Mouse (Mus musculus): Measurements from ENCODE around the gene Tesk1. TPM values are rescaled to one million over a fixed set of nuclear protein-coding genes. Genes with fewer than 3 reads are reported as not detected.
A peak's percentile ranks its signal among the peaks of the same experiment; 100 is the strongest.

Tesk1 gene
- total RNA-seq, 4 experiments from 2014 or later, result 91.7 to 98.0 (median 95.6) TPM

DNA sequence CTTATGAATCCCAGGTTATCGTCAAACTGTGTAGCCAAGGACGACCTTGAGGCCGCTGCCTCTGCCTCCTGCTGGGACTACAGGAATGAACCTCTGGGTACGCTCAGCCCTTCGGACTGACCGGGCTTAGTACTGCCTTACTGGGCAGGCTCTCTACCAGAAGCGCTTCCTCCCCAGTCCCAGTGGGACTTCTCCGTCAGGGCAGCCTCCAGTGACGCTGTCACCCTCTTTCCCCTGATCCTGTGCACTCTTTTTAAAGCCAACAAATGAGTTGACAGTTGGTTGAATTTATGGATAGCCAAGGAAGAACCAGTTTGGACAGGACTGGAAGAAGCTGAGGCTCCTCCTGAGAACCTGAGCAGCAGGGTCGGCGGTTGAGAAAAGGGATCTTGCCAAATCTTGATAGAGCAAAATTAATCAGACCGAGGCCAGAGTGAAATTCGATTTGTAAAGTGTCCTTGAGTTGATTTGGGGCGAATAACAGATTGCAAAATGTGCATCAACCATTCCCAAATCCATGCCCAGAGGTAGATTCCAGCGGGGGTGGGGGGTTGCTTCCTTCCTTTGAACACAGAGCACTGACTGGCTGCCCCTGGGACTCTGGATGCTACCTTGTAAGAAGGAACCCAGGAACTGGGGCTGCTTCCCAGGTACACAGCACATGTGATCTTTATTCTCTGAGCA is 22.6 kb upstream of the Tesk1 start:
- DNase-seq (ENCODE audit: low spot score in 2 of 2), result no peak

DNA sequence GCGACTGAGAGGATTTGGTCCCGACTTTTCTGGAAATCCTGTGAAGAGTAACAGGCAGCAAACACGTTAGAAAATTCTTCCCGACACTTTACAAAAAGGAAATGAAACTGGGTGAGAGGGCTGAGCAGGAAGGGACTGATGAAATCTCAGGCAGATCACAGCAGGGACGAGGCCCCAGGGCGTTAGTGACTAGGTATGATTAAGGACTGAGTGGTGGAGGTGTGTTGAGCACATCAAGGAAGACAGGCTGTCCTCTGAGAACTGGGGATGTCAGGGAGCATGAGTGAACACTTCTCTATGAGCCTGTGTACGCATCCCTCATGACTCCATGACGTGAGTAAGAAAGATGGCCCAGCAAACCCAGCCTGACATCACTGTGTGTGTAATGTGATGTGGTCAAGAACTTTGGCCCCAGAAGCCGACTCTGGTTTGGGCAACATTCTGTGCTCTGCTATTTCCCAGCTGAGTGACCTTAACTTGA is 21.9 kb upstream of the Tesk1 start:
- no peak for DNase-seq (ENCODE audit: low spot score in 2 of 2)

- DNase-seq (ENCODE audit: low spot score in 2 of 2), result peak in 1 of 2 experiments; percentile 59
These were observed 21.4 kb upstream of the Tesk1 start for GRCm38 (mm10) chr4:43420305-43420704.

GRCm38 (mm10) chr4:43421632-43422240 is 20.0 kb upstream of the Tesk1 start:
- DNase-seq (ENCODE audit: low spot score in 2 of 2), result no peak

GRCm38 (mm10) chr4:43423267-43423934 is 18.3 kb upstream of the Tesk1 start:
- no peak for DNase-seq (ENCODE audit: low spot score in 2 of 2)

- DNase-seq (ENCODE audit: low spot score in 2 of 2), result no peak
These were observed 17.7 kb upstream of the Tesk1 start for GRCm38 (mm10) chr4:43424072-43424471.

DNA sequence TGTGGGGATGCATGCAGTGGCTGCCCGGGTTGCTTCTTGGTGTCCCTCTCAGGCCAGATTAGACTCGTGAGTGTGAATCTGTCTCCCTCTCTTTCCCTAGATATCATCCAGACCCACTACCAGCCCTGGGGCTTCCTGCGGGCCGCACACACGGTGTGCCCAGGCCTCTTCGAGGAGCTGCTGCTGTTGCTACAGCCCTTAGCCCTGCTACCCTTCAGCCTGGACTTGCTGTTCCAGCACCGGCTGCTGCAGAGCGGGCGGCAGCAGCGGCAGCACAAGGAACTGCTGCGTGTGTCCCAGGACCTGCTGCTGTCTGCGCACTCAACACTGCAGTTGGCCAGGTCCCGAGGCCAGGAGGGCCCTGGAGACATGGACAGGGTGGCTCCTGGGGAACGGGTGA is 16.5 kb upstream of the Tesk1 start:
- DNase-seq (ENCODE audit: low spot score in 2 of 2), result no peak

- no peak for DNase-seq (ENCODE audit: low spot score in 2 of 2)
These were observed 15.9 kb upstream of the Tesk1 start for GRCm38 (mm10) chr4:43425648-43426380.

DNA sequence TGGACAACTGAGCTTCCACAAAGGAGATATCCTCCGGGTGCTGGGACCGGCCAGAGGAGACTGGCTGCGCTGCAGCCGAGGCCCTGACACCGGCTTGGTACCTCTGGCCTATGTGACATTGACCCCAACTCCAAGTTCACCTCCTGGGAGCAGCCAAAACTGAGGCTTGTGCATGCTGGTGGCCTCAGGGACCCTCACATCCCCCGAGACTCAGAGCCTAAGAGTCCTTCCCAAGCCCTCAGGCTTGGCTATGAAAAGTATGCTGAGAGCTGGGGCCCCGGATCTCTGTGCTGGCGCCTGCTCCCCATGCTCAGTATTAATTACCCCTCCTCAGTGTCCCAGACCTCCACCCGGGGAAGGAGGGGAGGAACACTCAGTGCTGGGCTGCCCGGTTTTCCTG is 15.3 kb upstream of the Tesk1 start:
- no peak for DNase-seq (ENCODE audit: low spot score in 2 of 2)

DNA sequence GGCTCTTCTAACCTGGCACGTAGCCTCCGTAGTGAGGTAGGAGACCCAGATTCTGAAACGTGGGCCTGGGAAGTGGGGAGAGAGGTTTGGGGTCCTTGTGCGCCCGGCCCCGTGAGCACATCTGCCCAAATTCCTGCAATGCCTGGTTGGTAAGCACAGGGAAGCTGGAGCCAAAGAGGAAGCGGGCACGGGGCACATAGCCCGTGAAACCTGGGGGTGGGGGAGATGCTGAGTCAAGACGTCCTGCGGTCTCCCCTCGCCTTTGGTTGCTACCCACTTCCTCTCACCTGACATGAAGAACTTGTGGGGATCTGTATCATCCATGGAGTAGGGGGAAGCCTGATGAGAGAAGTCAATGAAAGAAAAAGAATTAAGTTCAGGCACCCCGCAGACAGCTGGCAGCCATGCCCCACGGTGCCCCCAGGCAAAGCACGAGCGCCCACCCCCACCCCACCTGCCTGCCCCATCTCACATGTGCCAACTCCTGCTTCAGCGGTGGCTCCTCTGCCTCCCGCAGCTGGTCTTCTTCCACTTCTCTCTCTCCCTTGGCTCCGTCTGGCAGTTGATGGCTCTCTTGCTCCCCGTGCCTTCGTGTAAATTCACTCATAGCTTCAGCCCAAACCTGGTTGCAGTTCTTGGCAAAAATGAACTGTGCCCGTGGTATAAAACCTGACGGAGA is 14.1 kb upstream of the Tesk1 start:
- no peak for DNase-seq (ENCODE audit: low spot score in 2 of 2)

- no peak for DNase-seq (ENCODE audit: low spot score in 2 of 2)
These were observed 13.4 kb upstream of the Tesk1 start for GRCm38 (mm10) chr4:43428180-43428861.

GRCm38 (mm10) chr4:43428946-43429345 is 12.8 kb upstream of the Tesk1 start, which contains the start of gene Fam166b:
Fam166b (minus strand) TSS chr4:43429134.
- DNase-seq (ENCODE audit: low spot score in 2 of 2), result no peak

GRCm38 (mm10) chr4:43431690-43432089 is 10.0 kb upstream of the Tesk1 start:
- DNase-seq (ENCODE audit: low spot score in 2 of 2), result peak; percentile 46 to 63

- no peak for DNase-seq (ENCODE audit: low spot score in 2 of 2)
These were observed 8.9 kb upstream of the Tesk1 start for GRCm38 (mm10) chr4:43432832-43433231.

GRCm38 (mm10) chr4:43442044-43442443 is 305 bp downstream of the Tesk1 start:
- DNase-seq (ENCODE audit: low spot score in 2 of 2), result peak; percentile 98

DNA sequence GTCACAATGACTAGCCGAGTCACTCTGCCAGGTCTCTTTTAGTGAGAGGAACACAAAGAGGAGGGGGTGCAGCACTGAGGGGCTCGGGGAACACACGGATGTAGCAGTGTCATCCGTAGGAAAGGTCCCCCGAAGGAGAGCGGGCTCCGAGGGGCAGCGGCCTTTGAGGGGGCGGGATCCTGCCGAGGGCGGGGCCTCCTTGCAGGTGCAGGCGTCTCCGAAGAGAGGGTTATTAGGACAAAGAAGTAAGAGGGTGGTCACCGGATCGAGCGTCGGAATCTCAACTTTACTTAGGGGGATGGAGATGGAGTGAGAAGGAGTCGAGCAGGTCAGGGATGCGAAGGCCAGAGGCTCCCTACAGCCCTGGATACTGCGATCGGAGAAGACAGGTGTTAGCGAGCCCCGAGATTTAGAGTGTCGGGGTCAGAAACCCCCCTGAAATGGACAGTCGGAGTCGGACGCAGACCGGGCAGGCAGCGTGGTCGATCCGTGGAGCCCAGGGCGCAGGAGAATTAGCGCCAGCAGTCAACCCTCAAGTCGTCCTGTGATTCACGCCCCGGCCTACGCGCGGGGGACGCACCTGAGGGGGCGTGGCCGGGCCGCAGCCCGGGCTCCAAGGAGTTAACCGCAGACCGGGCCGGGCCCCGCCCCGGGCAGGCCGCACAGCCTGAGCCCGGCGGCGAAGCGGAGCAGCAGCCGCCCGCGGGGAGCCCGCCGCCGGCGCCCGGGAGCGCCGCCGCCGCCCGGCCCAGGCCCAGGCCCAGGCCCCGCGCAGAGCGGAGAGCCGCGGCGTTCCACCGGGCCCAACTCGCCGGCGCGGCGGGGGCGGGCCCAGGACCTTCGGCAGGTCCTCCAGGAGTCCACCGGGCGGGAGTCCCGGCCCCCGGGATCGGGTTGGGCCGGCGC is 970 bp downstream of the Tesk1 start:
- DNase-seq (ENCODE audit: low spot score in 2 of 2), result peak; percentile 51 to 80

DNA sequence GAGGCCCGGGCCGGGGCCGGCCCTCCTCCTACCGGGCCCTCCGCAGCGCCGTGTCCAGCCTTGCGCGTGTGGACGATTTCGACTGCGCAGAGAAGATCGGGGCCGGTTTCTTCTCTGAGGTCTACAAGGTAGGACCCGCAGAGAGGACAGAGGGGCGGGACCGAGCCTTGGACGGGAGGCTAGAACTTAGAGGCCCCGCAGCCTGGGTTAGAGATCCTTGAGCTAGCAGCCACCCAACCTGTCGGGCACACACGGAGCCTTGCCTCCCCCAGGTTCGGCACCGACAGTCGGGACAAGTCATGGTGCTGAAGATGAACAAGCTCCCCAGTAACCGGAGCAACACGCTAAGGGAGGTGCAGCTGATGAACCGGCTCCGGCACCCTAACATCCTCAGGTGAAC is 1.8 kb downstream of the Tesk1 start:
- DNase-seq (ENCODE audit: low spot score in 2 of 2), result no peak

GRCm38 (mm10) chr4:43447251-43447650 is 5.5 kb downstream of the Tesk1 start:
- DNase-seq (ENCODE audit: low spot score in 2 of 2), result no peak

- DNase-seq (ENCODE audit: low spot score in 2 of 2), result no peak
These were observed 6.8 kb downstream of the Tesk1 start for GRCm38 (mm10) chr4:43448554-43448953.

DNA sequence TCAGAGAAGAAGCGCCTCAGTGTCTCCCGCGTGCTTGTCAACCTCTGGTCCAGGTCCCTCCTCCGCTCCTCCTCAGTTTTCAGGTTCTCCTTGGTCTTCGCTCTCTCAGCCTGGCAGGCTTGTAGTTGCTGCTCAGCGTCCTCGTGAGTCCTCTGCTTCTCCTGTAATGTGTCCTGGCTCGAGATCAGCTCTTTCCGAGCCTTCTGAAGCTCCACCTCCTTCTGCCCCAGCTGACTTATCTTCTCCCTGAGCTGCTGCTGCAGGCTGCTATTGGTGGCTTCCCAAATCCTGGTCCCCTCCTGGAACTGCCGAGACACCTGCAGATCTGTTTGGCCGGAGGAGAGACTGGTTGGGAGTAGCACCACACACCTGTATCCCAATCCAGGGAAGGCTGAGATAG is 10.6 kb downstream of the Tesk1 start:
- DNase-seq (ENCODE audit: low spot score in 2 of 2), result no peak
